Mouse (Mus musculus) bone marrow macrophage, adult 2 months (primary cell): Measurements from ENCODE around the gene Dnmbp.

ENCODE experiments used
- CTCF ChIP-seq: IDR thresholded peaks from 2 replicates; pipeline ENCODE4 v1.5.1; 2012; ENCODE audit warnings: low read depth, mild to moderate bottlenecking, low read length, moderate library complexity
- POLR2A ChIP-seq: IDR thresholded peaks from 2 replicates; pipeline ENCODE4 v1.6.1; 2012; ENCODE audit warnings: mild to moderate bottlenecking, low read depth, low read length, borderline replicate concordance

DNA sequence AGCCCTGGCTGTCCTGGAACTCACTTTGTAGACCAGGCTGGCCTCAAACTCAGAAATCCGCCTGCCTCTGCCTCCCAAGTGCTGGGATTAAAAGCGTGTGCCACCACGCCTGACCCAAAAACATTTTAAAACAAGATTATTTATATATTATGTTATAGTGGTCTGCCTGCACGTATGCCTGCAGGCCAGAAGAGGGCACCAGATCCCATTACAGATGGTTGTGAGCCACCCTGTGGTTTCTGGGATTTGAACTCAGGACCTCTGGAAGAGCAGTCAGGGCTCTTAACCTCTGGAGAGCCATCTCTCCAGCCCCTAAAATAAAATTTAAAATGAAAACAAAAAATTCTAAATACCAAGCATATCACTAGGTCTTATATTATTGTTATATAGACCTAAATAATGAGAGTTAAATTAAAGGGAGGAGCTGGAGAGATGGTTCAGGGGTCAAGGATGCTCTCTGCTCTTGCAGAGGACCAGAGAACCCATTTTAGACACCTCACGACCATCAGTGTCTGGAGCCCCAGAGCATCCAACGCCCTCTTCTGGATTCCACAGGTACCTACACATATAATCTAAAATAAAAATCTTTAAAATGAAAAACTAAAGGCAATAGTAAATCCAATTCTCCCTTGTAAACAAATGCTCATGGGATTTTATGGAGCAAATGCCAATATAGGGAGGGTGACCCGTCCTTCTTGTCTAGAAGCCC, 87.0 kb downstream of the Dnmbp start:
- no peak for TF ChIP-seq POLR2A
- no peak; the same call in none of the 2 replicates for TF ChIP-seq CTCF
